Mouse (Mus musculus): ENCODE measurements at regions not wholly inside any gene's neighbourhood (a gene's known extent, or its start where the extent isn't known, plus 50 kb on each side); places are given as distances from the start of the nearest gene placed in this dataset.

DNA sequence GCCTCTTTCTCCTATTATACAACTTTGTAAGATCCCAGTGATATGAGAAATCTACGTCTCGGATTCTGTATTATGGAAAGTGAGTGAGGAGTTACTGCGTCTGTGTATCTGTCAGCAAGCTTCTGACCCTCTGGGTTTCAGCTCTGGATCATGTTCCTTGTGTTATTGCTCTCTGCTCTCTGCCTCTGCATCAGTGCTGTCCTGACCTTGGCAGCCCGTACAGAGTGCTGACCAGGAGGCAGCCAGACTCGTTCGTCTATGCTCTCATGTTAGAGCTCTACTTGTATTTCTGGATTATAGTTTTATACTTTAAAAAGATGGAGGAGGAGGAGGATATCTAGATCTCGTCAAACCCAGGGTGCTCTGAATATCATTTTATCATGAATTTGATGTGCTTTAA, 121.1 kb upstream of the Adamts9 start:
- Histone ChIP-seq H3K9ac (no peak overlapping the region), H3K27me3 (no peaks in the 10 kb centered on the region), H3K4me3 (no peak overlapping the region), H3K9me3 (no peaks in the 10 kb centered on the region), H3K27ac (no peak overlapping the region; the same call in 1 of the 2 replicates), H3K36me3 (no peaks in the 10 kb centered on the region), H3K4me2 (no peak overlapping the region), H3K4me1 (peaks cover 21% of the 10 kb centered on the region)
- no peak for ATAC-seq (ENCODE audit: insufficient number of reproducible peaks, low FRiP score, low TSS enrichment, low read depth)
- WGBS, result 73% methylated on average over 7 of the region's 7 CpGs

DNA sequence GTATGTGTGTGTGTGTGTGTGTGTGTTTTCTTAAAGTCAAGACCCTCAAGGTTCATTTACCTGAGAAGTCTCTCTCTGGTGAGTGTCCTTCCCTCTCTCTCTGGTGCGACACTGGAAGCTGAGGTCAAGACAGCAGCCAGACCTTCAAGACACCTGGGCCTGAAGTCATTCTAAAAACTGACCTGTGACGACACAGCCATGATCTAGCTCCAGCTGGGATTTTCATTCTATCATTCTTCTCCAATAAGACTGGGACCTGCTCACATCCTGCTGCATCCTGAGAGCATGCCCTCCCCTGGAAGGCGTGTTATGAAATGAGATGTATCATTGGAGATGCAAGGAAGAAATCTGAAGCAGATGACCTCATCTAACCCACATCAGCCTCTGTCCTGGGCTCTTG, 118.4 kb upstream of the Adamts9 start:
- Histone ChIP-seq H3K4me2 (no peak overlapping the region), H3K4me1 (peaks cover 16% of the 10 kb centered on the region), H3K36me3 (no peaks in the 10 kb centered on the region), H3K27me3 (no peaks in the 10 kb centered on the region), H3K9me3 (no peaks in the 10 kb centered on the region), H3K9ac (no peak overlapping the region), H3K4me3 (no peak overlapping the region), H3K27ac (no peak overlapping the region)
- ATAC-seq (ENCODE audit: insufficient number of reproducible peaks, low FRiP score, low TSS enrichment, low read depth), result no peak
- WGBS, result 81% methylated on average over 3 of the region's 3 CpGs

DNA sequence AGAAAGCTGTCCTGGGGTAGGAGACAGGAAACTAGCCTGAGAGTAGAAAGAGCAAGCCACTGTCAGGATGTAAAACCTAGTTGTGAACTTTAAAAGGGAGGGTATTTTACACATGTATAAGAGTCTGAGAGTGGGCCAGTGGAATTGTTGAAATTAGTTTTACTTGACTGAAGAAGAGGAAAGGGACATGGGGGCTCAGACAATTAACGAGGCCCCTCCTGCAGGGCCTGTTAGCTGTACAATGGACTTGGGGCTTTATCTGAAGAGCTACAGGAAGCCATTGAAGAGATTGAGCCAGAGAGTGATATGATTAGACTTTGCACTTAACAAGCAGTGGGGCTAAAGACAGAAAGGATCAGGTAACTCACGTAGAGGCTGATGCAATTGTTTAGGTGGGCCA, 102.2 kb upstream of the Adamts9 start:
- ATAC-seq (ENCODE audit: insufficient number of reproducible peaks, low FRiP score, low TSS enrichment, low read depth), result no peak
- no peaks in the 10 kb centered on the region for H3K4me1 ChIP-seq

DNA sequence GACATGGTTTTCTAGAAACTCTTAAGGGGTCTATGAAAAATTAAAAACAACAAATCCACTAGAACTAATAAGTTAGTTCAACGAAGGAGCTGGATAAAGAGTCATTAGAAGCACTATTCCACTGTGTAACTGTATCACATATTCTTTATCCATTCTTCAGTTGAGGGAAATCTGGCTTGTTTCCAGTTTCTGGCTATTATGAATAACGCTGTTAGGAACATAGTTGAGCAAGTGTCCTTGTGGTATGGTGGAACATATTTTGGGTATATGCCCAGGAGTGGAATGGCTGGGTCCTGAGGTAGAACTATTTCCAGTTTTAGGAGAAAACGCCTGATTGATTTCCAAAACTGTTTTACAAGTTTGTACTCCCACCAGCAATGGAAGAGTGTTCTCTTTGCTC, 97.7 kb upstream of the Adamts9 start:
- ATAC-seq (ENCODE audit: insufficient number of reproducible peaks, low FRiP score, low TSS enrichment, low read depth), result no peak
- 61% methylated on average over 3 of the region's 3 CpGs for WGBS

More for the DNA sequence above, 102.2 kb upstream of the Adamts9 start:
- Histone ChIP-seq H3K27ac (no peak overlapping the region), H3K4me3 (no peak overlapping the region), H3K27me3 (no peaks in the 10 kb centered on the region), H3K4me2 (no peak overlapping the region), H3K36me3 (no peaks in the 10 kb centered on the region), H3K9ac (no peak overlapping the region), H3K9me3 (no peaks in the 10 kb centered on the region)
- WGBS, result 73% methylated on average over 2 of the region's 2 CpGs

GRCm38 (mm10) chr6:93031812-93032330, 88.6 kb upstream of the Adamts9 start:
- Histone ChIP-seq H3K4me1 (no peaks in the 10 kb centered on the region), H3K9ac (no peak overlapping the region), H3K36me3 (no peaks in the 10 kb centered on the region), H3K27me3 (no peaks in the 10 kb centered on the region), H3K9me3 (no peaks in the 10 kb centered on the region), H3K27ac (no peak overlapping the region), H3K4me2 (no peak overlapping the region), H3K4me3 (no peak overlapping the region)
- 70% methylated on average over 1 of the region's 1 CpGs for WGBS
- ATAC-seq (ENCODE audit: insufficient number of reproducible peaks, low FRiP score, low TSS enrichment, low read depth), result no peak

More for the DNA sequence above, 97.7 kb upstream of the Adamts9 start:
- H3K27me3 ChIP-seq, result no peaks in the 10 kb centered on the region
- no peaks in the 10 kb centered on the region for H3K36me3 ChIP-seq
- H3K9me3 ChIP-seq, result no peaks in the 10 kb centered on the region
- no peaks in the 10 kb centered on the region for H3K4me1 ChIP-seq
- no peak overlapping the region for H3K4me2 ChIP-seq
- no peak overlapping the region for H3K4me3 ChIP-seq
- no peak overlapping the region for H3K9ac ChIP-seq
- H3K27ac ChIP-seq, result no peak overlapping the region

DNA sequence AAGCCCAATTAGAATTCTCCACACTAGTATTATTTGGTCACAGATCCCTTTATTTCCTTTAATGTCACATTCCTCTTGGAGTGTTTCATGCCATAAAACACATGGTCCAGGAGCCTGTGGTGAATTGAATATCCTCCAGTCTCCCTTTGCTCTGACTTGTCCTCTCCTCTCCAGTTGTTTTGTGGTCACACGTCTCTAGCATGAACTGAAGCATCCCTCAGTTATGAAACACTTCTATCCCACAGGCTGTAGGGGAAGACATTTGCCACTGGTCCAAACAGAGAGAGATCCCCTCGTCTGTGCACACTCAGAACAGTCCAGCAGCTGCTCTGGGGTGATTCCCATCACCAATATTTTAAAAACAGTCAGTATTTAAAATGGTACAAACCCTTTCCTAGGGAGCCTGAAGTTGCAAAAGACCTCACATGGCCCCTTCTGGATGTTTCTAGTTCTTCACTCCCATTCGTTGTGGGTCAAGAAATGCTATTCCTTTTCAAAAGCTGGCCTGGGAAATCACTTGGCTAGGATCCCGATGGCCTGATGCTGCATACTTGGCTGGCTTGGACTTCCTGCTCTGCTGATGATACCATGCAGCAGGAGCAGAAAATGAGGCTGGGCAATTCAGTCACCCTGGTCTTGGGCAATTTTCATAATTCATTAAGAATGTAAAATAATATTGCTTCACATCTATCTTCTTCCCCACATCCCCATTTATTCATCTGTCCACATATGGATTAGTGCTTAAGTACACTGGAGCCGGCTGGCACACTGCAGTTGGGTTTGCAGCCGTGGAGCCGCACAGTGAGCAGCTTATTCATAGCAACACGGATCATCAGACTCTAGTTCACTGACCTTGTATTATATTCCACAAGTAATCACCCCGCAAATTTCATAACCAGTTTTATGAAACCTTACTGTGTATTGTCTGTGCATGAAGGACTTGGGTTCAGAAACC, 83.1 kb upstream of the Adamts9 start:
- no peak overlapping the region for H3K27ac ChIP-seq
- no peak overlapping the region for H3K4me2 ChIP-seq
- no peaks in the 10 kb centered on the region for H3K27me3 ChIP-seq
- H3K9ac ChIP-seq, result no peak overlapping the region
- no peak overlapping the region for H3K4me3 ChIP-seq
- WGBS, result 40% methylated on average over 9 of the region's 9 CpGs
- H3K36me3 ChIP-seq, result no peaks in the 10 kb centered on the region
- H3K9me3 ChIP-seq, result no peaks in the 10 kb centered on the region
- H3K4me1 ChIP-seq, result peaks cover 12% of the 10 kb centered on the region
- no peak for ATAC-seq (ENCODE audit: insufficient number of reproducible peaks, low FRiP score, low TSS enrichment, low read depth)

- Histone ChIP-seq H3K9me3 (no peaks in the 10 kb centered on the region), H3K36me3 (no peaks in the 10 kb centered on the region), H3K9ac (no peak overlapping the region), H3K4me2 (no peak overlapping the region), H3K4me1 (peaks cover 6% of the 10 kb centered on the region; the same call in 1 of the 2 replicates), H3K27me3 (no peaks in the 10 kb centered on the region), H3K4me3 (no peak overlapping the region), H3K27ac (no peak overlapping the region)
- 76% methylated on average over 1 of the region's 1 CpGs for WGBS
- no peak for ATAC-seq (ENCODE audit: insufficient number of reproducible peaks, low FRiP score, low TSS enrichment, low read depth)
Observed at GRCm38 (mm10) chr6:93014534-93014933, 71.2 kb upstream of the Adamts9 start.

DNA sequence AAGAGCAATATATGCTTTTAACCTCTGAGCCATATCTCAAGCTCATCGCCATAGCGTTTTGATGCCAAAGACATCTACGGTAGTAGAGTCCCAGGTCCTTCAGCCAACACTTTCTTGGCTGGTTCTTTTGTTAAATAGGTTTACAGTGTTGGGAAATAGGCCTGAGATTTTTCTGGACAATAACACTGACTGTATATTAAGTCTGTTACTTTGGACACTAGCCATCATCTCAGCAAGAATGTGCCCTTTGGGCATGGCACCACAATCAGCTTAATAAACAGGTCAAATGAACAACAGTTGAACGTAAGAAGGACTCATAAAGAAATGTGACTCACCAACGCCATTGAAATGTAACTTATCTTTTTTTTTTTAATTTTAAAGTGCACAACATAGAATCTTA, 68.6 kb upstream of the Adamts9 start:
- Histone ChIP-seq H3K27ac (no peak overlapping the region), H3K36me3 (no peaks in the 10 kb centered on the region), H3K4me2 (no peak overlapping the region), H3K9me3 (no peaks in the 10 kb centered on the region), H3K9ac (no peak overlapping the region), H3K4me3 (no peak overlapping the region), H3K27me3 (no peaks in the 10 kb centered on the region), H3K4me1 (peaks cover 6% of the 10 kb centered on the region; the same call in 1 of the 2 replicates)
- ATAC-seq (ENCODE audit: insufficient number of reproducible peaks, low FRiP score, low TSS enrichment, low read depth), result no peak
- 77% methylated on average over 5 of the region's 5 CpGs for WGBS

DNA sequence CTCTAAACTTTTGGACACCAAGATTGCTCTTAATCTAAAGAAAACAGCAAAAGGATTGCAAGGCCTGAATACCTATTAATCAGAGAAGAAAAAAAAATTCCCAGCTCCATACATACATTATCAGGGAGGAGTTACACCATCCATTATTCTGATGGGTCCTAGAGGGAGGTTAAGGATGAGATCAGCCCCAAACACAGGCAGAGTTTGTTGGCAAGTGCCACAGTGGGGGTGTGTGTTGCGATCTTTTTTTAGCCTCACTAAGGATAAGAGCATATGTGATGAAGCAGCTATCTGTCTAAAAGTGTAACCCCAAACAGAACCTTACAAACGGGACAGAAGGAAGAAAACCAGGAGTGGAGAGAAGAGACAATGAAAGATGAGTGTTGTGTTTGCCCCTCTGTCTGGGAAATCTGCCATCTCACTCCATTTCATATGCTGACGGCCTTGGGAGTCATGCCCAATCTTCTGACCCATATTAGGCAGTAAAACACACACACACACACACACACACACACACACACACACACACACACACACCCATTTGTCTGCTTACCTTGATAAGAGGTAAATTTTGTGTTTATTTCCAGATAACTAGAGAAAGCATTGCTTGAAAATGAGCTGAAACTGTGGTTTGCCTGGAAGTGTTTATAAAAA, 61.4 kb upstream of the Adamts9 start:
- 67% methylated on average over 3 of the region's 3 CpGs for WGBS
- Histone ChIP-seq H3K27me3 (no peaks in the 10 kb centered on the region), H3K36me3 (no peaks in the 10 kb centered on the region), H3K4me3 (no peak overlapping the region), H3K9ac (no peak overlapping the region), H3K4me1 (no peaks in the 10 kb centered on the region), H3K27ac (no peak overlapping the region), H3K9me3 (no peaks in the 10 kb centered on the region), H3K4me2 (no peak overlapping the region)
- no peak for ATAC-seq (ENCODE audit: insufficient number of reproducible peaks, low FRiP score, low TSS enrichment, low read depth)

DNA sequence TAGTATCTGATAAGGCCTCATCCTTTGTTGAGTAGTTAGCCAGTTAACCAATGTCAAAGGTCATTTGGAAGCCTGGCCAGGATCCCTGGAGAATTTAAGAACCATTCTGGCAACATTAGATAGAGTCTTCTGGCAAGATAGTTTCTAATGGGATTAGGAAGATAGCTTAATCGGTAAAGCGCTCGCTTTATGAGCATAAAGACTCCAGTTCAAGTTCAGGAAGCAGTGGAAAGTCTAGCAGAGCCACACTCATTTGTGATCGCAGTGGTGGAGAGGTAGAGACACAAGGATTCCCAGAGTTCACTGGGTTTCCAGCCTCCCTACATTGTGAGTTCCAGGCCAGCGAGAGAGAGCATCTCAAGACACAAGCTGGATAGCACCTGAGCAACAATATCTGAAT, 60.5 kb upstream of the Adamts9 start:
- WGBS, result 94% methylated on average over 5 of the region's 5 CpGs
- H3K9ac ChIP-seq, result no peak overlapping the region
- no peaks in the 10 kb centered on the region for H3K9me3 ChIP-seq
- H3K27ac ChIP-seq, result no peak overlapping the region
- H3K4me3 ChIP-seq, result no peak overlapping the region
- no peak overlapping the region for H3K4me2 ChIP-seq
- no peaks in the 10 kb centered on the region for H3K27me3 ChIP-seq
- no peaks in the 10 kb centered on the region for H3K36me3 ChIP-seq
- no peak for ATAC-seq (ENCODE audit: insufficient number of reproducible peaks, low FRiP score, low TSS enrichment, low read depth)
- H3K4me1 ChIP-seq, result no peaks in the 10 kb centered on the region

- H3K4me1 ChIP-seq, result no peaks in the 10 kb centered on the region
- H3K27ac ChIP-seq, result no peak overlapping the region
Observed at GRCm38 (mm10) chr6:92993647-92994046, 50.4 kb upstream of the Adamts9 start.

More at GRCm38 (mm10) chr6:92993647-92994046, 50.4 kb upstream of the Adamts9 start:
- Histone ChIP-seq H3K27me3 (no peaks in the 10 kb centered on the region), H3K4me3 (no peak overlapping the region), H3K36me3 (no peaks in the 10 kb centered on the region), H3K9me3 (no peaks in the 10 kb centered on the region), H3K9ac (no peak overlapping the region), H3K4me2 (no peak overlapping the region)
- WGBS, result 81% methylated on average over 5 of the region's 5 CpGs
- ATAC-seq (ENCODE audit: insufficient number of reproducible peaks, low FRiP score, low TSS enrichment, low read depth), result no peak

Data from limb, embryonic 15.5 days (tissue).